8 mouse cellular contexts compared by ENCODE assay signal in the genomic region with DNA sequence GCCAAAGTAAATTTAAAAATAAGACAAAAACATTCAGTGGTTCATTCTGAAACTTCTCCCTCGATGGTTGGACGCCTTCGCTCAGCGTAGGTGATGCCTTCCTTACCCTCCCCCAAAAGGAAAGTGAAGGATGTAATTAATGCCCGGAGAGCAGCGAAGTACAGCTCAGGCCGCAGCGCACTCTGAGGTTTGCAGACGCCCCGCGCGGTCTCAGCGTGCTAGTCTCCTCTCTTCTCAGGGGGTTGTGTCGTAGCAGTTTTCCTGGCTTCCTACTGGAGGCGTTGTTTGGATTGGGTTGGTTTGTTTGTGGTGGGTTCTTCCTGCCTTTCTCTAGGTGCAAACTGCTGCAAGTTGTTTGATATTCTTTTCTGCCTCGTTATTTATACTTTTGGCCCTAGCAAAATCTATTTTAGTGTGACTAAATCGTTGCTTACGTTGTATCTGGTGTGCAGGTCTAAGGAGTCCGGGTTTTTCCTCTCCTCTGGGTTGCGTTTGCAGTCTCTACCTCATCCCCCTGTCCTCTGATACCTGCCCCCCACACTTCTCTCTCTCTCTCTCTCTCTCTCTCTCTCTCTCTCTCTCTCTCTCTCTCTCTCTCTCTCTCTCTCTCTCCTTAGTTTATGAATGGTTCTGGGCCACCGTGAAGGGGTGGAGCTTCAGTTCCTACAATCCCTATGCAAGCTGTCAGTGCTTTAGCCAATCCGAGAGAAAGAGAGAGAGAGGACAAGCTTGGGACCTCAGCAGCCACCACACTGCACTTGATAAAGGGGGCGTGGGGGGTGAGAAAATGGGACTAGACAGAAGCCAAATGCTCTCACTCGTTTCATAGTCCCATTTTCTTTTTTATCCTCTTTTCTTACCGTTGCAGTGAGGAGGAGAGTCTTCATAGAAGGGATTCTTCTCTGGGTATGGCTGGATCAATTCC. TPM values are rescaled to one million over a fixed set of nuclear protein-coding genes. Genes with fewer than 3 reads are reported as not detected.
DNase-seq lines count a peak whose midpoint lies in the region; ATAC-seq and TF ChIP-seq lines count a peak whose summit lies in the region.

Gene Mab21l2 (minus strand): TSS at position 539 of the 925 bp plus-strand sequence.

- H3K27ac ChIP-seq in heart, embryonic 12.5 days (ENCODE audit: poor library complexity, severe bottlenecking), result peak within 1 kb of the TSS; percentile 64
- H3K27ac ChIP-seq in embryonic facial prominence, embryonic 13.5 days, result peak within 1 kb of the TSS; percentile 99
- peak within 1 kb of the TSS; percentile 80 for H3K27ac ChIP-seq in intestine, postnatal 0 days (ENCODE audit: low read depth, low read length)
- peak within 1 kb of the TSS; percentile 99 for H3K27ac ChIP-seq in neural tube, embryonic 13.5 days (replicated peaks)

- no peaks in the 10 kb centered on the region for H3K9me3 ChIP-seq in heart, embryonic 12.5 days (replicated peaks)
- no peaks in the 10 kb centered on the region for H3K9me3 ChIP-seq in embryonic facial prominence, embryonic 13.5 days
- H3K9me3 ChIP-seq in intestine, postnatal 0 days (ENCODE audit: control insufficient read depth), result no peaks in the 10 kb centered on the region
- no peaks in the 10 kb centered on the region for H3K9me3 ChIP-seq in neural tube, embryonic 13.5 days

- ATAC-seq in heart, embryonic 12.5 days (ENCODE audit: insufficient number of reproducible peaks, low FRiP score), result peak; percentile 71
- ATAC-seq in embryonic facial prominence, embryonic 13.5 days (ENCODE audit: insufficient number of reproducible peaks, insufficient read depth, low FRiP score, low TSS enrichment, low read depth), result peak; percentile 80
- ATAC-seq in intestine, postnatal 0 days, result peak; percentile 74
- peak; percentile 90 for ATAC-seq in neural tube, embryonic 13.5 days (ENCODE audit: low read depth)

- H3K4me2 ChIP-seq in heart, embryonic 12.5 days, result peak within 1 kb of the TSS; percentile 87
- H3K4me2 ChIP-seq in embryonic facial prominence, embryonic 13.5 days, result peak within 1 kb of the TSS; percentile 71
- peak within 1 kb of the TSS; percentile 54 for H3K4me2 ChIP-seq in intestine, postnatal 0 days (replicated peaks; ENCODE audit: low read depth)
- H3K4me2 ChIP-seq in neural tube, embryonic 13.5 days, result peak within 1 kb of the TSS; percentile 69

- peak within 1 kb of the TSS; percentile 71 for H3K9ac ChIP-seq in heart, embryonic 12.5 days
- peak within 1 kb of the TSS; percentile 98 for H3K9ac ChIP-seq in embryonic facial prominence, embryonic 13.5 days
- H3K9ac ChIP-seq in intestine, postnatal 0 days (ENCODE audit: low read depth, low read length), result peak within 1 kb of the TSS; percentile 85
- H3K9ac ChIP-seq in neural tube, embryonic 13.5 days, result peak within 1 kb of the TSS; percentile 85

- no peak for DNase-seq in heart, adult 8-10 months (ENCODE audit: low spot score)
- DNase-seq in ZHBTc4 (ENCODE audit: low read depth, low spot score), result peak; percentile 60
- DNase-seq in spleen, postnatal 4 days (ENCODE audit: low spot score in 2 of 2), result no peak
- DNase-seq in right cerebral cortex, postnatal 4 days, result no peak

- peaks cover 7% of the 10 kb centered on the region for H3K27me3 ChIP-seq in heart, embryonic 12.5 days (replicated peaks)
- H3K27me3 ChIP-seq in embryonic facial prominence, embryonic 13.5 days, result peaks cover 31% of the 10 kb centered on the region
- no peaks in the 10 kb centered on the region for H3K27me3 ChIP-seq in intestine, postnatal 0 days (replicated peaks; ENCODE audit: control insufficient read depth, insufficient read depth, low read length)
- H3K27me3 ChIP-seq in neural tube, embryonic 13.5 days, result peaks cover 33% of the 10 kb centered on the region

- peak within 1 kb of the TSS; percentile 55 for H3K4me3 ChIP-seq in heart, embryonic 12.5 days
- peak within 1 kb of the TSS; percentile 72 for H3K4me3 ChIP-seq in embryonic facial prominence, embryonic 13.5 days
- peak within 1 kb of the TSS; percentile 56 for H3K4me3 ChIP-seq in intestine, postnatal 0 days (ENCODE audit: low read depth, low read length)
- H3K4me3 ChIP-seq in neural tube, embryonic 13.5 days, result peak within 1 kb of the TSS; percentile 64

- H3K4me1 ChIP-seq in heart, embryonic 12.5 days (replicated peaks), result peaks cover 22% of the 10 kb centered on the region
- H3K4me1 ChIP-seq in embryonic facial prominence, embryonic 13.5 days, result peaks cover 10% of the 10 kb centered on the region; the same call in 1 of the 2 replicates
- H3K4me1 ChIP-seq in intestine, postnatal 0 days (replicated peaks; ENCODE audit: control insufficient read depth, insufficient read depth, low read length), result no peaks in the 10 kb centered on the region
- peaks cover 50% of the 10 kb centered on the region for H3K4me1 ChIP-seq in neural tube, embryonic 13.5 days (replicated peaks)

- 2% methylated on average over 25 of the region's 25 CpGs for WGBS in heart, embryonic 12.5 days
- 1% methylated on average over 25 of the region's 25 CpGs for WGBS in embryonic facial prominence, embryonic 13.5 days
- 23% methylated on average over 25 of the region's 25 CpGs for WGBS in intestine, postnatal 0 days
- WGBS in neural tube, embryonic 13.5 days, result under 1% methylated on average over 25 of the region's 25 CpGs

- TF ChIP-seq CTCF in intestine, postnatal 0 days (IDR thresholded peaks at IDR 0.05; ENCODE audit: low read depth), result peak; percentile 50

- H3K36me3 ChIP-seq in heart, embryonic 12.5 days, result no peaks in the 10 kb centered on the region
- no peaks in the 10 kb centered on the region for H3K36me3 ChIP-seq in embryonic facial prominence, embryonic 13.5 days
- peaks cover 10% of the 10 kb centered on the region; the same call in 1 of the 2 replicates for H3K36me3 ChIP-seq in intestine, postnatal 0 days (ENCODE audit: control insufficient read depth, insufficient read depth)
- H3K36me3 ChIP-seq in neural tube, embryonic 13.5 days, result no peaks in the 10 kb centered on the region

RNA-seq across cellular contexts. Expression of gene Mab21l2, which starts in this region (rescaled TPM):
- polyA plus RNA-seq in heart, embryonic 12.5 days (2016; fragmentation: Nextera tagmentation; extraction: Ambion mirVana), result 8.5 and 10.1 TPM in 2 replicates
- under 1 TPM in 2 of 4 experiments, not detected in 2; 0.22 to 0.27 TPM for total RNA-seq in heart, adult 8-10 months (2022)
- polyA plus RNA-seq in embryonic facial prominence, embryonic 13.5 days (2015; fragmentation: Nextera tagmentation; extraction: Ambion mirVana), result 171 and 186 TPM in 2 replicates
- polyA plus RNA-seq in intestine, postnatal 0 days (2015; fragmentation: Nextera tagmentation; extraction: Ambion mirVana), result 37.2 and 38.9 TPM in 2 replicates
- 226 and 250 TPM in 2 replicates for polyA plus RNA-seq in neural tube, embryonic 13.5 days (2015; fragmentation: Nextera tagmentation; extraction: Ambion mirVana)
